Mouse (Mus musculus): ENCODE data around the gene Rfx8.

GRCm38 (mm10) chr1:39628606-39629005, 92.2 kb downstream of the Rfx8 start:
- TF ChIP-seq HCFC1 (IDR thresholded peaks at IDR 0.05; ENCODE audit: borderline replicate concordance, insufficient read depth, low read length) = no peak
- no peak for TF ChIP-seq MAFK (IDR thresholded peaks at IDR 0.05; ENCODE audit: insufficient read depth, low read depth, low read length)
- no peak for TF ChIP-seq CHD2 (IDR thresholded peaks at IDR 0.05; ENCODE audit: low read depth, low read length)
- no peak for TF ChIP-seq ZNF384 (IDR thresholded peaks at IDR 0.05; ENCODE audit: low read depth, low read length)

Data from ES-E14 (cell line).